Mouse (Mus musculus) kidney, postnatal 4 days (tissue): ENCODE measurements around the gene Spata48.

ENCODE experiments used
- DNase-seq, 2 experiments: peaks; one replicate each; pipeline ENCODE4 v3.0.0; 2021; ENCODE audit warnings: mixed read lengths in 2 of 2

The Spata48 gene

GRCm38 (mm10) chr11:11461635-11462560, at the start of gene Spata48, which contains the start of gene Zpbp:
Gene Spata48 (plus strand): TSS chr11:11462094.
Gene Zpbp (minus strand): TSS chr11:11462408.
- peak; percentile 94 to 96 for DNase-seq

GRCm38 (mm10) chr11:11414188-11414587, 47.7 kb upstream of the Spata48 start:
- no peak for DNase-seq

GRCm38 (mm10) chr11:11417356-11417755, 44.5 kb upstream of the Spata48 start:
- no peak for DNase-seq

GRCm38 (mm10) chr11:11455037-11455436, 6.9 kb upstream of the Spata48 start:
- DNase-seq: no peak

GRCm38 (mm10) chr11:11462561-11462890, 632 bp downstream of the Spata48 start:
- DNase-seq: no peak

- no peak for DNase-seq
These were observed 7.0 kb downstream of the Spata48 start for GRCm38 (mm10) chr11:11468924-11469323.

- no peak for DNase-seq
These were observed 22.5 kb downstream of the Spata48 start for GRCm38 (mm10) chr11:11484378-11484777.

GRCm38 (mm10) chr11:11492044-11492443, 30.1 kb downstream of the Spata48 start:
- DNase-seq: no peak

- DNase-seq: no peak
These were observed 33.8 kb downstream of the Spata48 start for GRCm38 (mm10) chr11:11495697-11496096.

- DNase-seq: peak; percentile 11 to 25
These were observed 38.0 kb downstream of the Spata48 start for GRCm38 (mm10) chr11:11499944-11500343.

- DNase-seq: no peak
These were observed 44.3 kb downstream of the Spata48 start for GRCm38 (mm10) chr11:11506187-11506586.

GRCm38 (mm10) chr11:11509413-11509812, 47.5 kb downstream of the Spata48 start:
- DNase-seq: no peak

- DNase-seq: no peak
These were observed 50.2 kb downstream of the Spata48 start for GRCm38 (mm10) chr11:11512056-11512455.

- no peak for DNase-seq
These were observed 51.3 kb downstream of the Spata48 start for GRCm38 (mm10) chr11:11513008-11513799.

GRCm38 (mm10) chr11:11514920-11515319, 53.0 kb downstream of the Spata48 start:
- no peak for DNase-seq

GRCm38 (mm10) chr11:11517781-11518435, 56.0 kb downstream of the Spata48 start:
- DNase-seq: no peak

GRCm38 (mm10) chr11:11519255-11520243, 57.7 kb downstream of the Spata48 start:
- no peak for DNase-seq

- DNase-seq: no peak
These were observed 60.1 kb downstream of the Spata48 start for GRCm38 (mm10) chr11:11521908-11522441.

- DNase-seq: no peak
These were observed 66.9 kb downstream of the Spata48 start for GRCm38 (mm10) chr11:11528760-11529159.

GRCm38 (mm10) chr11:11529165-11529564, 67.3 kb downstream of the Spata48 start:
- DNase-seq: no peak

GRCm38 (mm10) chr11:11530126-11530525, 68.2 kb downstream of the Spata48 start:
- no peak for DNase-seq

GRCm38 (mm10) chr11:11536295-11536694, 74.4 kb downstream of the Spata48 start:
- no peak for DNase-seq
